Comparison of ENCODE assay signal across 10 mouse cellular contexts in the genomic region with DNA sequence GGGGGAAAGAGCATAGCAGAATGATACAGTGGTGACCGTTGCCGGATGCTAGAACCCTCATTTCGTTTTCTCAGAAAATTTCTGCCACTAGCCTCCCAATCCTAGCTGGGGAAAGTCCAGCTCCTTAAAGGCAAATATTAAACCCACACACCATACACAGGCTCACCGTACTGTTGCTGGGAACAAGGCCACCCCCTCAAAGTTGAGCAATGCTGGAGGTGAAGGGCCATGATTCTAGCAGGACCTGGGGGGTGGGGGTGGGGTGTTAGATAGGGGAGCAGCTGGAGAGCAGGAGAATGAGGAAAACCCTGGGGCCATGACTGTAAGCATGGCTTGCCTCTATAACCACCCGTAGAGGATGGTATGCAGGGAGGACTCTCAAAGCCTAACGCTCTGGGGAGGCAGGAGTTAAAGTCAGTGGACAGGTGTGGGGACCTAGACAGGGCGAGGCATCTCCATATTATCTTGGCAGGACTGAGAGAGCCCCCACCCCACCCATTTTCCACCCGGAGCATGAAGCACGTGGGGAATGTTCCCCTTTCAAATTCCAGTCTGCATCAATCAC. TPM values are rescaled to one million over a fixed set of nuclear protein-coding genes. Genes with fewer than 3 reads are reported as not detected.
DNase-seq lines count a peak whose midpoint lies in the region; ATAC-seq and TF ChIP-seq lines count a peak whose summit lies in the region.
"Had no signal": no experiment of that assay in that cellular context is flagged by ENCODE, and none has a peak within 500 bp of the region (broad histone marks: within the 10 kb centered on the region; RNA-seq: fewer than 3 reads in every experiment).

No protein-coding gene starts in this region.

- peaks cover 8% of the 10 kb centered on the region for H3K9me3 ChIP-seq in liver, embryonic 11.5 days (ENCODE audit: control insufficient read depth, low read length)
- H3K9me3 ChIP-seq in intestine, postnatal 0 days (ENCODE audit: control insufficient read depth) = no peaks in the 10 kb centered on the region
- H3K9me3 ChIP-seq in stomach, embryonic 14.5 days (ENCODE audit: control insufficient read depth, low read depth, low read length) = peaks cover 5% of the 10 kb centered on the region

- TF ChIP-seq CTCF in intestine, postnatal 0 days (IDR thresholded peaks at IDR 0.05; ENCODE audit: low read depth) = no peak
- no peak for TF ChIP-seq CTCF in gastrocnemius, adult 2 months (IDR thresholded peaks at IDR 0.05)

- 10% methylated on average over 9 of the region's 9 CpGs for WGBS in liver, embryonic 11.5 days
- WGBS in intestine, postnatal 0 days = 12% methylated on average over 9 of the region's 9 CpGs
- WGBS in stomach, embryonic 14.5 days = 7% methylated on average over 9 of the region's 9 CpGs

- peaks cover 74% of the 10 kb centered on the region for H3K27me3 ChIP-seq in liver, embryonic 11.5 days (replicated peaks; ENCODE audit: control insufficient read depth, insufficient read depth, low read length)
- peaks cover 68% of the 10 kb centered on the region for H3K27me3 ChIP-seq in intestine, postnatal 0 days (replicated peaks; ENCODE audit: control insufficient read depth, insufficient read depth, low read length)
- peaks cover 17% of the 10 kb centered on the region; the same call in 1 of the 2 replicates for H3K27me3 ChIP-seq in stomach, embryonic 14.5 days (ENCODE audit: control insufficient read depth, insufficient read depth, low read length)

- peak overlapping the region; percentile 43 for H3K4me3 ChIP-seq in liver, embryonic 11.5 days (ENCODE audit: low read depth, low read length)
- peak overlapping the region; percentile 40 for H3K4me3 ChIP-seq in intestine, postnatal 0 days (ENCODE audit: low read depth, low read length)
- H3K4me3 ChIP-seq in stomach, embryonic 14.5 days (ENCODE audit: low read depth, low read length) = peak overlapping the region; percentile 43
- H3K4me3 ChIP-seq in gastrocnemius, adult 2 months = no peak overlapping the region
- H3K4me3 ChIP-seq: megakaryocyte, embryonic 14.5 days had no signal

- DNase-seq in embryo, embryonic 9.5 days (ENCODE audit: extremely low spot score) = peak; percentile 45
- DNase-seq in embryo, embryonic 10 days (ENCODE audit: low spot score) = no peak
- no peak for DNase-seq in liver, embryonic 11.5 days (ENCODE audit: low spot score)
- no peak for DNase-seq in liver
- no peak for DNase-seq in gastrocnemius, adult 2 months
- DNase-seq: thymus, postnatal 25 days had no signal

- ATAC-seq in liver, embryonic 11.5 days (replicated peaks; ENCODE audit: low FRiP score) = 0 out of 2 replicates have a peak, but pooled peaks have one; percentile 13
- no peak for ATAC-seq in intestine, postnatal 0 days
- ATAC-seq in stomach, embryonic 14.5 days (ENCODE audit: insufficient number of reproducible peaks, insufficient read depth, low FRiP score, low read depth) = no peak
- ATAC-seq in activated CD4-positive, CD25-positive, alpha-beta regulatory T cell, adult 4 months = no peak

- H3K9ac ChIP-seq in liver, embryonic 11.5 days (ENCODE audit: low read depth, low read length) = peak overlapping the region; percentile 71; the same call in 1 of the 2 replicates
- H3K9ac ChIP-seq in intestine, postnatal 0 days (ENCODE audit: low read depth, low read length) = no peak overlapping the region; the same call in 1 of the 2 replicates
- peak overlapping the region; percentile 51 for H3K9ac ChIP-seq in stomach, embryonic 14.5 days (replicated peaks; ENCODE audit: low read depth, low read length)

- no peaks in the 10 kb centered on the region; the same call in 1 of the 2 replicates for H3K4me1 ChIP-seq in liver, embryonic 11.5 days (replicated peaks; ENCODE audit: control insufficient read depth, insufficient read depth, low read length)
- H3K4me1 ChIP-seq in intestine, postnatal 0 days (replicated peaks; ENCODE audit: control insufficient read depth, insufficient read depth, low read length) = 0 out of 2 replicates have a peak, but pooled peaks cover 3% of the 10 kb centered on the region
- H3K4me1 ChIP-seq in stomach, embryonic 14.5 days (ENCODE audit: control insufficient read depth, insufficient read depth, low read length) = no peaks in the 10 kb centered on the region
- H3K4me1 ChIP-seq: megakaryocyte, embryonic 14.5 days had no signal

- H3K4me2 ChIP-seq in liver, embryonic 11.5 days = peak overlapping the region; percentile 63
- H3K4me2 ChIP-seq in intestine, postnatal 0 days (replicated peaks; ENCODE audit: low read depth) = peak overlapping the region; percentile 69
- H3K4me2 ChIP-seq in stomach, embryonic 14.5 days (replicated peaks; ENCODE audit: low read depth, low read length) = peak overlapping the region; percentile 58

- H3K27ac ChIP-seq in liver, embryonic 11.5 days (ENCODE audit: low read depth, low read length) = peak overlapping the region; percentile 84
- H3K27ac ChIP-seq in intestine, postnatal 0 days (ENCODE audit: low read depth, low read length) = no peak overlapping the region
- H3K27ac ChIP-seq in stomach, embryonic 14.5 days (ENCODE audit: low read length) = peak overlapping the region; percentile 70; the same call in 1 of the 2 replicates
- H3K27ac ChIP-seq in gastrocnemius, adult 2 months = no peak overlapping the region

- intact Hi-C loops in gastrocnemius, adult 2 months (cut with DNase I) = loop anchor here (5.0 kb wide), 1 partner anchor 37 kb away; no protein-coding TSS in a partner anchor

- H3K36me3 ChIP-seq in liver, embryonic 11.5 days (ENCODE audit: control insufficient read depth, insufficient read depth, low read length) = peaks cover 5% of the 10 kb centered on the region; the same call in 1 of the 2 replicates
- H3K36me3 ChIP-seq in intestine, postnatal 0 days (ENCODE audit: control insufficient read depth, insufficient read depth) = no peaks in the 10 kb centered on the region; the same call in 1 of the 2 replicates
- H3K36me3 ChIP-seq in stomach, embryonic 14.5 days (ENCODE audit: control insufficient read depth, insufficient read depth, low read length) = peaks cover 5% of the 10 kb centered on the region; the same call in 1 of the 2 replicates

RNA-seq across cellular contexts. Expression of a gene that starts 2.1 kb away (rescaled TPM):
- 390 and 480 TPM in 2 replicates for polyA plus RNA-seq in liver, embryonic 11.5 days (2014; fragmentation: Nextera tagmentation; extraction: Ambion mirVana)
- 483 and 499 TPM in 2 replicates for polyA plus RNA-seq in intestine, postnatal 0 days (2015; fragmentation: Nextera tagmentation; extraction: Ambion mirVana)
- 1,256 and 1,341 TPM in 2 replicates for polyA plus RNA-seq in stomach, embryonic 14.5 days (2014; fragmentation: Nextera tagmentation; extraction: Ambion mirVana)
- under 1 TPM in 1 of 2 experiments, not detected in 1; 0.24 TPM for polyA plus RNA-seq in activated CD4-positive, CD25-positive, alpha-beta regulatory T cell, adult 4 months (2017; shearing (Covaris generic))
- 10 to 100 TPM; 26.1 to 32.7 TPM for total RNA-seq in gastrocnemius, adult 2 months (2021)

RNA-seq across cellular contexts. Expression of a gene that starts 5.2 kb away (rescaled TPM):
- not detected in 2 replicates for polyA plus RNA-seq in liver, embryonic 11.5 days (2014; fragmentation: Nextera tagmentation; extraction: Ambion mirVana)
- not detected in 2 replicates for polyA plus RNA-seq in intestine, postnatal 0 days (2015; fragmentation: Nextera tagmentation; extraction: Ambion mirVana)
- polyA plus RNA-seq in stomach, embryonic 14.5 days (2014; fragmentation: Nextera tagmentation; extraction: Ambion mirVana) = not detected in 2 replicates
- not detected for polyA plus RNA-seq in activated CD4-positive, CD25-positive, alpha-beta regulatory T cell, adult 4 months (2017; shearing (Covaris generic))
- not detected for total RNA-seq in gastrocnemius, adult 2 months (2021)

Comparison
In these comparisons a context has a peak if more than half of its experiments do, and no peak if none do; other contexts are left out.
1. H3K27ac ChIP-seq: peak in liver, embryonic 11.5 days (single experiment) and stomach, embryonic 14.5 days (single experiment); none in intestine, postnatal 0 days (single experiment) and gastrocnemius, adult 2 months (single experiment).
2. RNA of a gene that starts 2.1 kb away (polyA plus RNA-seq): 1,256 to 1,341 TPM in stomach, embryonic 14.5 days, 483 to 499 TPM in intestine, postnatal 0 days and 390 to 480 TPM in liver, embryonic 11.5 days; 0.24 TPM in activated CD4-positive, CD25-positive, alpha-beta regulatory T cell, adult 4 months; every median in the first group is over 100 times any median in the second.
3. Peak in every context shown above with its lines, with median percentiles within 50 percentile points of each other: H3K4me2 ChIP-seq.